Mouse (Mus musculus) frontal cortex, adult 2 months (tissue): ENCODE data around the gene Col4a2. TPM values are rescaled to one million over a fixed set of nuclear protein-coding genes. Genes with fewer than 3 reads are reported as not detected.

Source experiments
- DNase-seq, 2 experiments: peaks; one replicate each; pipeline ENCODE4 v3.0.0; 2022; ENCODE audit warnings: low spot score in 1 of 2; ENCODE audit errors: extremely low spot score in 1 of 2
- polyA plus RNA-seq: library from polyadenylated mRNA; depleted of rRNA; stranded (reverse); fragments of >200 nt; gene quantifications from 2 replicates; pipeline ENCODE4 v1.2.3, GENCODE M21; 2012

Gene Col4a2
- polyA plus RNA-seq, 1 experiment = 39.7 TPM

DNA sequence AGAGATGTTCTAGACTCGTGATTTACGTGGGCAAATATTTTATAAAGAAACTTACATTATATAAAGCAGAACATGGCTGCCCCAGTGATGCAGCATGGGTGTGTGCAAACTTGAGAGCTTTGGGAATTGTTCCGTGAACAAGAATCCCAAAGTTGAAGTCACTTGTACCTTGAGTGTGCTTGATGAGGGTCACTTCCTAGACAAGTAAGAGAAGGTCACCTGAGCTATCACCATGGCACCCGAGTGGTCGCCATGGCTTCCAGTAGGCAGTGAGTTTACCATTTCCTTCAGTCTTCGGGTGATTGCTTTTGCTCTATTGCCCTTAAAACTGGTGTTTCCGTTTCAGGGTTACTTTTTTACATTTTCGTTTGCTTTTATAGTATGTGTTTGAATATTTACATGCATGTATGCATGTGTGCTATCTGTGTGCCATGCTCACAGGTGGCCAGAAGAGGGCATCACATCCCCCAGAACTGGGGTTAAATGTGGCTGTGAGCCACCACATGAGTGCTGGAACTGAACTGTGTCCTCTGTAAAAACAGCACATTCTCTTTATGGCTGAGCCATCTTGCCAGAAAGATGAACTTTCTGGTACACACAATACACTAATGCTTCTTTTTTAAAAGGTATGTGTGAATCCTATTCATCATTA, 42.3 kb downstream of the Col4a2 start:
- no peak for DNase-seq

DNA sequence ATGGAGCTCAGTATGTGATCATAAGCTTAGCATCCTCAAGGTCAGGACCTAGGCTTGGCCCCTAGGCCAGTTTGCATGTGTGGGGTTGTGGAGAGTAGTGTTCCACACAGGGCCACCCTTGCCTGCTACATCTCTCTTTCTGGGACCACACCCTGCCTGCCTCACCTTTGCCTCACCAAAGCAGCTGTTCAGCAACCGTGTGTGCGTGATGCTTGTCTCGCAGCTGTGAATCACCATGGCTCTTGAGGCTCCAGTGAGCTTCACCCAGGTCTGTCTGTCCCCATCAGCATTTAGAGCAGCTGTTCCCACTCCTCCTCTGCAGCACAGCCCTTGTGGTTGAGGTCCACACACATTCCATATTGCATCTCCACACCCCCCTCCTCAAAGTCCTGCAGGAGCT, 43.3 kb downstream of the Col4a2 start:
- no peak for DNase-seq

DNA sequence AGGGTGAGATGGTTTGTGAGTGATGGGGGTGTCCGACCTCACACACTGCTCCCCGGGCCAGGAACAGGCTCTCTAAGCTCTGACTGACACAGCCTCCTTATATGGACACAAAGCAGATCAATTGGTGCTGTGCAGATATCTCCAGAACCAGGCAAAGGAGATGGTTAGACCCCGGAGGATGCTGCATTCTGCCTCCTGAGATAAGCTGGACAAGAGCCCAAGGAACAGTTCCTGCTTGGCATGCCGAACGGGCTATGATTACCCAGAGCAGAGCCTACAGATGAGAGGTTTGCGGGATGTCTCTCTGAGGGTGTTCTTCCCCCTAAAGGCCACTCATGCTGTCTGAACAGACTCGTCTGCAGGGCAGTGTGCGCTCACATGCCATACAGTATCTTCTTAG, 44.2 kb downstream of the Col4a2 start:
- no peak for DNase-seq

DNA sequence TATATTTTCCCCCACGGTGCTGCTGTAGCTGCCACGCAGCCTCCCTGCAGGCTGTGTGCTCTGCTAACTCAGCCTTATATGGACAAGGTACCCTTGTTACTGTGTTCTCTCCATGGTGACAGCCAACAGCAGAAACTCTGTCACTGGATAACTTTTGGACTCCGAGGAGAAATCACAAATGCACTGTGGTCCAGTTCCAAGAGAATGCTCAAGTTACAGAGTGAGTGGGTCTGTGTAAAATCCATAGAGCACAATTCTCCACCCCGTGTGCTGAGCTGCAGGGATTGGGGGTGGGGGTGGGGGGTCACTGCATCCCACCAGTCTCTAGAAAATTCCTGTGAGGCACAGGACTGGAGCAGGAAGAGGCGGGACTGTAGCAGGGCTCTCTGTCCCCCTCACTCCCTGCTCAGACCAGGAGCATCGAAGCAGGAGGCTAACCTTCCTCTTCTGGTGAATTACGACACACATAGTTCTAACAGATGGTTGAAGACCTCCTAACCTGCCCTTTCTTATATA, 45.4 kb downstream of the Col4a2 start:
- DNase-seq = no peak

DNA sequence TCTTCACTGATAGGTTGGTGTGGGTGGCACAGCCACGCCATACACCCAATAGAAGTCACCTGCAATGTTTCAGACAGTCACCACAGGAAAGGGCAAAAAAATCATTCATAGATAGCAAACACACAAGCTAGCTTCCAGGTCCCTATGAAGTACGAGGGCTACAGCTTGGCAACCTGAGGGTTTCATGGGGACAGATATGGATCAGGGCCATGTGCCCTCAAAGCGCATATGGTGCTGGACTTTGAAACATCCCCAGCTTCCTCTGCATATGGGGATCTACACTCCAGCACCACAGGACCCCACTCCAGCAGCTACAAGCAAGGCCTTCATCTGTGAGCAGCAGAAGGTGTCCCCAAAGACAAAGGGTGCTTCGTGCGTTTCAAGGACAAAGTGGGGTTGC, 47.2 kb downstream of the Col4a2 start:
- no peak for DNase-seq

DNA sequence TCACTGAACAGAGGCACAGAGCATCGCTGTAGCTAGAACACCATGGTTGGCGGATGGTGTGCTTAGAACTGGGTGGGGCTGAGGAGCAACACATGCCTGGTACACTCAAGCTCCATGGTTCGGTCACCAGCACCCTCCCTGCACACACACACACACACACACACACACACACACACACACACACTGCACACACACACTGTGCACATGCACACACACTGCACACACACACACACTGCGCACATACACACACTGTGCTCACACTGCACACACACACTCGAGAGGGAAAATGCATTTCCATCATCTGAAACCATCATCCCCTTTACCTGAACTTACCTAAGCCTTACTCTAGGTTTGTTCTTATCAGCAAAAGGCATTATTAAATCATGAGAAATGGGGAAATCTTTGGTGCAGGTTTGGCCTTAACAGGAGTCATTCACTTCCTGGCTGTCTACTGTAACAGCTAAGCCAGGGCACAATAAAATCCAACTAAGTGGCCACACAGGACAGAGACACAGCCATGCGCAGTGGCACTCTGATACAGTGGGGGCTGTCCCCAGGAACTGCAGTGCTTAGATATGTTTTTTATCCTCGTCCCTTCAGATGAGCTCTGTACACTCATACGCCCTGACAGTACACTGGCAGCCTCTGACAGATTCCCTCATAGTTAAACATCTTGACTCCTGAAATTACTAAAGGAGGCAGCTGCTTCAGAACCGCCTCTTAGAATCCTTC, 49.1 kb downstream of the Col4a2 start:
- DNase-seq = no peak

DNA sequence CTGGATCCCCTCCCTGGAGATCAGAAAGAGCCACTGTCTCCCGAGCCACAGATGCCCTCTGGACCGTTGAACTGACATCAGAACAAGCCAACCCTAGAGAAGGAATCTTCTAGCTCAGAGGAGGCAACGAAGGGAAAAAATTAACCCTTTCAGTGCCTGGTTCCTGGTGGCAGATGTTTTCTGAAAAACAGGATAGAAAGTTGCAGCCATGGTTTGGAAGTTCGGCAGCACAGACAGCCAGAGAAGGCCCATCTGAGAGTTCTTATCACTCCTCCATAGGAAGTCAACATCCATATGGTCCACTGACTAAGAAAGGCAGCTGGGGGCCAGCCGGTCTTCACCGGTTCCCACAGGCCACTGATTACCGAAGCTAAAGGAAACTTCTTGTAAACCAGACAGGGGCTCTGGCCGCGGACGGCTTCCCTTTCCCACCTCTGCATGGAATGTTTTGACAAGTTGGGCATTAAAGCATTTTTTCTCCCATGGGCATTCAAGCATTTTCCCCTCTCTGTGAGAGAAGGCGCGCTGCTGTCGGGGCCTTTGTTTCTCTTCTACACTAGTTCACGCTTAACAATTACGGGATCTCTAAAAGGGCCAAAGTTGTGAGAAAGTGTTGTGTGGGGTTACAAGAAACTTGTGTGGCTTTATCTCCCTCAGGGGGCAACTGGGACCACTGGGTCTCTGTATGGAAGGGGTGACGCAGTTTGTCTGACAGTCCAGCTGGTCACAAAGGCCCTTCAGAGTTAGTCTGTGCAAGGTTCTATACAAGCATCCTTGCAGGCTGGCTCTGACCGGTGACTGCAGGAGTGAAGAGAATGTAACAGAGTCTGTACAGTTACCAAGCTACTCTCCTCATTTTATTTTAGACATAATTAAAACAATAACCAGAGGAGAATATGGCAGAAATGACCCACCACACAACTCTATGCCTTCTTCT, 49.9 kb downstream of the Col4a2 start:
- no peak for DNase-seq

DNA sequence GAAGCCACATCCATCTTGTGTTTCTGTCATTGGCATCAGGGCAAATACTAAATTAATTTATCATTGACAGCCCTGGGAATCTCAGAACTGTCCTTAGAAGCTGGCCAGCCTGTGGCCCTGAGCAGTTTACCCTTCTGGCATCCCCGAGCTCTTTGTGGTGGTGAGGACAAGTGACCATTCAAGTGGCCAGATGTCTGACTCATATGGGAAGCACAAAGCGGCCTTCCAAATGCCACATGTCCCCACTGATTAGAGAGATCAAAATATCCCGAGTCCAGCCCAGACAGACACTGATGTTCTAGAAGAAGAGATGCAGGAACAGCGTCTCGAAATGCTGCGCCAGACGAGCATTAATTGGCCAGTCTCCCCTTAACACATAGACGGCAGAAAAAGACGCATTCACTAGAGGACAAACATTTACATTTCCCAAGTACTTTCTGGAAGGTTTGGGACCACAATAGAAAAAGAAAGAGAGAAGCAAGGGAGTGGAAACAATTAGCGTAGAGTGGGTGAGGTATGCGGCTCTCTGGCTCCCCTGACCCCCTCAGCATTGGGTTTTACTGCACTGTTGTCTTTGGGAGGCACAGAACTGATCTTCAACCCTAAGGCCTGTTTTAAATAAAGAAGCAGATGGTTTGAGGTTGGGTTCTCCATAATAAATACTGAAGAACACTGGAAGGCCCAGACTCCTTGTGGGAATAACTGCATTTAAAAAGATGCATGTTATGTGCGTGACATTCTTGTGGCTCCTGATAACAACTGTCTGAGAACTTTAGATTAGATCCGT, 50.9 kb downstream of the Col4a2 start:
- DNase-seq = no peak

DNA sequence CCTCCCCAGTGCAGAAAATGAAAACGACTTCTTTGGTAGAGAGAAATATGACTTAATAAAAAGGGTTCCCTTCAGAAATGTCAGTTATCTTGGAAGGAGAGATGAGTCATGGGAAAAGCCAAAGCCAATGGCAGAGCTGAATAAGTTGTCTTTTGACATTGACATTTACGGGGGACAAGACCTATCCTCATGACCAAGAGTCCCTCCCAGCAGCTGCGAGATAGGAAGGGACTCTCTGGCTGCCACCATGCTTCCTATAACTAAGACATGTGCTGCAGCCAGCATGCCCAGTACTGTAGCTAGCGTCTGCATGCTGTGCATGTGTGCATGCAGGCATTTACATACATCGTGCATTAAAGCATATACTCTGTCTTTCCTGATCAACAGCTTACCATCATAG, 53.6 kb downstream of the Col4a2 start:
- no peak for DNase-seq

DNA sequence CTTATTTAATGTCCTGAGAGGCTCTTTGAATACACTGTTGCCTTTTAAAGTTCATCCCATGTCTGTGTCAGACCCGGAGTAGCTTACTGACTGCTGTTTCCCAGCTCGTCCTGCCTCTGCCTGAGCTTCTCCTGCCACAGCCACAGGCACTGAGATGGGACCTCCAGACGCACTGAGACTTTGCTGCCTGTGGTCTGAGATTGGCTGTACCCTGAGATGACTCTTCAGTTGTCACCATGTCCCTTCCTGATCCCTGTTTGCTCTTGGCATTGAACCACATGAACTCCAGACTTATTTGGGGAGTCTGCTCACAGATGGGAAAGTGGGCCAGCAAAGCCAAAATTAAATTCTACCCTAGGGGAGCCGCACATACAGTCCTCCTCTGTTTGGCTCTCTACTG, 54.1 kb downstream of the Col4a2 start:
- DNase-seq = no peak

DNA sequence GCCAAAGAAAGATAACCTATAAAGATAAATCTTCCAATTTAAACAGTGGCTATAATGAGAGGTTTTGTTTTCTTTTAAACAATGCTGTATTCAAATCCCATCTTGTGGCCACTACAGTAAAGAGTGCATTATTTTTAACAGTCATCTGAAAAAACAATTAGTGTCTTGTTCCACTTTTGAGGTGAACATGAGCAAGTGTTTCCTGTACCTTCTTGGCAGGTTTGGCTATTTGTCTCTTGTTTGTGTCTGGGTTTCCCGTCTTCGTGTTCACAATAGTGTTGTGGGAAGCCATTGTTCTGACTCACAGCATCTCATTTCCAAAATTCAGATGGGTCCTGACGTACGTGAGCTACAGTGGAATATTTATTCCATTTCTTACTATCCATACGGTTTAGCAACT, 55.1 kb downstream of the Col4a2 start:
- no peak for DNase-seq

DNA sequence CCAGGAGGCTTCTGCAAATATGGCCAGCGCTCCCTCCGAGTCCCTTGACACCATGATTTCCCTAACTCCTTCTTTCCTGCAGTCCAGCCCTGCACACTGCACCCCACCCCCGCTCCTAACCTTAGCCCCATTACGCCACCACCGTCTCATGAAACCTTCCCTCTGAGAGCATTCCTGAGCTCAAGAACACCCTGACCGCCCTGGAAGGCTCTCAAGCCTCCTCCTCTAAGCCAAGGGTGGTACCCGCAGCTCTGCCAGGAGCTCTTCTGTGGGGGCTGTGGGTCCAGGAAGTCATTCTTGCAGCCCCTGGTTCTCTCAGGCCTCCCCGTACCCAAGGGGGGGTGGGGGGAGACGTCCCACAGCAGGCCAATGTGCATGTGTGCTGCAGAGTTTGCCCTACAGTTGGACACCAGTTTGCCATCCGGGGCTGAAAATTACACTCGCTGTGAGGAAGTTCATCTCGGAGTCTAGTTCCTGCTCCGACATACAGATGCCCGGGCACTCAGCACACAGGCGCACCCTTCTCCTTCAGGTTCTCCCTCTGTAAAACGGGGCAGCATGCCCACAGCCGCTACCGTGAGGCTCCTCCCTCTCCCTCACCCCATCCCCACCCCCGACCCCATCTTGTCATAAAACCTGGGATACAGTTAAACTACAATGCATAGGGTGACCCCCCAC, 57.1 kb downstream of the Col4a2 start:
- no peak for DNase-seq

DNA sequence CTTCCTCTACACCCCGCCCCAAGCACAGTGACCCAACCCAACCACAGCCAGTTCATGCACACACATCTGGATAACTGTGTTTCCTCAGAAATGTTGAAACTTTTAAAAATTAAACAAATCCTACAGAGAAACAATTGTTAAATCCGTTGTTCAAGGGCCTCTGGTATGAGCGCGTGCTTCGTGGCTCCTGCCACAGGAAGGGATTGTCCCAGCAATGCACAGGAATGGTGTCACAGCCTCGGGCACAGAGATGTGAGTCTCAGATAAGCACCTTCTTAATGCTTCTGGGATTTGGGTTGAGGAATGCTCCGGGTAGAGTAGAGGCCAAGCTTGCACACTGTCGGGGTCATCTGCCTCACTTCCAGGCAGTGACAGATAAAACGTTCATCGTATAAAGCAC, 58.7 kb downstream of the Col4a2 start:
- no peak for DNase-seq

DNA sequence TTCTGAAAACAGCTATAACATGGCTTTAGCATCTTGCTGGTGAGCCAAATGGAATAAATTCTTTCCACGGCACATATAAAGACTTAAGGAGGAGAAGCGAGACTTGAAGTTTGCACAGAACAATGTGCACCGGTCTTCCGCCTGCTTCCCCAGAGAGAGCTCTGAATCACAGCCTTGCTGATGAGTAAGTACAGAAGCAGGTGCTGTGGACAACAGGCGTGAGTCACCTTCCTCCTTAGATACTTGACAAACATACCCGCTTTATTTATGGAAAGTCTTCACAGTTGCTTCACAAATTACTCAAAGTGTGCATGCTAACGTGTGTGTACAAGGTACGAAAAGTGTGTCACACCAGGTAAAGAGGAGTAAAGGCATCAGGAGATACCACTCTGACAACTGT, 59.5 kb downstream of the Col4a2 start:
- DNase-seq = peak; percentile 49 to 68

DNA sequence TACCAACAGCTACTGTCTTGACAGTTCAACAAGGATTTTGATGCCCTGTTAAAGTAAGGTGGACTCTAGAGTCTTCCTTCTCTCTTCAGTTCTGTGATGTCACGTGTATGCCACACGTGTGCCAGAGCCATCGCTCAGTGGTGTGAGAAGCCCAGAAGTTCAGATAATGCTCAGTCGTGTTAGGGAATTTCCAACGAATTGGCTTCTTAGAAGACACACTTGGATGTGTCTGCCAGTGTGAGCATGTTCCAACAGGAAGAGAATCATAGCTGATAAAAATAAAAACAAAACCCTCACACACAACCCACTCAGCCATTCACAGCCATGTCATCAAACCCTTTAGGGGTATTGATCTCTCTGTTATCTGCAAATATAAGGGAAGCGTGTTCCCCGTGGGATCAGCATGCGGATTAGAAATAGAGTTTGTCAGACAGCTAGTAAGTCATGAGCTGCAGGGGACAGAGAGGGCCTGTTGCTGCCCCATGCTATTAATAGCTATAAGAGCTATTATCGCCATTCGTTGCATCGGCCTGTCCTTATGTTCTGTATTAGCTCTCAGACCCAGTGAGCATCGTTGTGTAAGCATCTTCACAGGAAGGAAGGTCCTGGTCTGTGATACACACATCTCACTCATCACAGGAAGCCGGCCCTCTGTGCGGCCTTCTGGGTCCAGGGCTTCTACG, 61.2 kb downstream of the Col4a2 start:
- no peak for DNase-seq

DNA sequence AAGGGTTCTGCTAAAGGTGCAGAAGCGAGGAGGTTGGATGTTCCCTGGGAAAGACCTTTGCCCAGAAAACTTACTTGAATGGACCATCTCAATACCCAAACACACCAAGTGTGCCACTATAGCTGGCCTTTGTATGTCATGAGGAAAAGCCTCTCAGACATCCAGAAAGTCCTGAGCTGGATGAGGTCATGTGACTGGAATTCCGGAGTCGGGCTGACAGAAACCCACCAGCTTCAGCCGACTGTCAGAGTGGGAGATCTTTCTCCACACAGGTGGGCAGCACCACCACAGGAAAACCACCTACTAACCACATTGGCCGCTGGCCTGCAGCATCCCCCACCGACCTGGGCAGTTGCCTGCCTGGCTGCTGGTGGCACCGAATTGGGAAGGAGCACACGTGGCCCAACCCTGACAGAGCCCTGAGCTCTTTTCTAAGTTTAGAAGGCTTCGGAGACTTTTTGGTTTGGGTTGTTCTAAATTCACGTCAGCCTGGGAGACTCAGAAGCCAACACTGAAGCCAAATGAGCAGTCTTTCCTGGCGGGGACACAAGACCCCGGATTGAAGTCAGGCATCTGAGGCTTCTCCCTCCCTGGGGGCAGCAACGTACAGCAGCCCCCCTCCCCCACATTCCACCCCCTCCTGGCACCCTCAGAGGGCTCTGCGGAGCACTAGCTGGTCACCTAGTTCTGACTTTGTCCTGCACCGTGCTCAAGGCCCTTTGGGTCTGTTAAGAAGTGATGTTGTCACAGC, 61.9 kb downstream of the Col4a2 start:
- no peak for DNase-seq

DNA sequence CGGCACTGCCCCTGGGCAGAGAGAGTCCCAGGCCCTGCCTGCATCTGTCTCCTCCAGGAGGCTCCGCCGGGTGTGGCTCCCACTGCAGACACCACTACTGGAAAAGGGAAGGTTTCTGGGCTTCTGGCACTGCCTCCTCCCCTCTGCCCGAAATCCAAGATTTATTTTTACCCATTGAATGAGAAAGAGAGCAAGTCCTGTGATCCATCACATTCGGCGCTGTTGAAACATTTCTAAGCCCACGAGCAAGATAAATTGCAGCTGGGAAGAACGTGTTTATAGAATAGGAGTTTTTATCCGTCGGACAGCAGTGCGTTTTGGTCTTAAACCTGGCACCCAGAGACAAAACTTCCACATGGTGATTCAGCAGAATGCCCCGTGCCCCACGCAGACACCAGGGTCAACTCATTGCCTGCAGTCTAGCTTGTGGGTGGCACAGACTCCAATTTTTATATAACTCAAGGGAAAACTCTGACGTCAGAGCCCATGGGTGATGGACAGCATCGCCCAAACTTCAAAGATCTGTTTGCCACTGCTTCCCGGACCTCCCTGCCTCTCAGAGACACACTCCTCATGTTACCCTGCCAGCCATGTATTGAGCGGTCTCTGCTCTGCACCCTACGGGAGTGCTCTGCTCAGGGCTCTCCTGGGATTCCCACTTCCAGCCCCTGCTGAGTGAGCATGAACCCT, 63.3 kb downstream of the Col4a2 start:
- no peak for DNase-seq
